In genomic region chr13:47272928-47273327, GRCm38 (mm10) we compare ENCODE assay signal across 7 mouse cellular contexts.
DNase-seq lines count a peak whose midpoint lies in the region; ATAC-seq and TF ChIP-seq lines count a peak whose summit lies in the region.

No protein-coding gene starts in this region.

- no peak for TF ChIP-seq CTCF in hindbrain, postnatal 0 days (IDR thresholded peaks at IDR 0.05; ENCODE audit: low read depth)

- ATAC-seq in hindbrain, postnatal 0 days: no peak

- H3K4me3 ChIP-seq in hindbrain, postnatal 0 days (ENCODE audit: low read length): no peak overlapping the region

- peak overlapping the region; percentile 35; the same call in 1 of the 2 replicates for H3K4me2 ChIP-seq in hindbrain, postnatal 0 days (ENCODE audit: low read depth, low read length)

- H3K9ac ChIP-seq in hindbrain, postnatal 0 days (replicated peaks; ENCODE audit: low read length): no peak overlapping the region

- H3K9me3 ChIP-seq in hindbrain, postnatal 0 days (ENCODE audit: low read length): no peaks in the 10 kb centered on the region

- no peak overlapping the region for H3K27ac ChIP-seq in hindbrain, postnatal 0 days

- peaks cover 9% of the 10 kb centered on the region; the same call in 1 of the 2 replicates for H3K4me1 ChIP-seq in hindbrain, postnatal 0 days (ENCODE audit: insufficient read depth, low read length)

- 17% methylated on average over 8 of the region's 8 CpGs for WGBS in hindbrain, postnatal 0 days

- no peaks in the 10 kb centered on the region for H3K27me3 ChIP-seq in hindbrain, postnatal 0 days (ENCODE audit: insufficient read depth, low read length)

- peak; percentile 61 for DNase-seq in 3T3-L1 (ENCODE audit: low read depth, low spot score)
- peak; percentile 42 for DNase-seq in NIH3T3 (ENCODE audit: low read depth)
- no peak for DNase-seq in hindbrain, postnatal 0 days (ENCODE audit: low spot score)
- DNase-seq in lung, postnatal 14 days: peak; percentile 26
- no peak for DNase-seq in thymus, postnatal 36 days
- DNase-seq in gastrocnemius, postnatal 4 days (ENCODE audit: low spot score in 2 of 2): no peak
- DNase-seq in cerebellum, postnatal 36 days: no peak

- H3K36me3 ChIP-seq in hindbrain, postnatal 0 days (ENCODE audit: insufficient read depth, low read length): no peaks in the 10 kb centered on the region

Comparison
In these comparisons a context has a peak if more than half of its experiments do, and no peak if none do; other contexts are left out.
1. DNase-seq: peak in 3T3-L1 (single experiment), NIH3T3 (single experiment) and lung, postnatal 14 days (single experiment); none in hindbrain, postnatal 0 days (single experiment), thymus, postnatal 36 days (0 of 2), gastrocnemius, postnatal 4 days (0 of 2) and cerebellum, postnatal 36 days (0 of 2).